Mouse (Mus musculus): Measurements from ENCODE around the gene Lrrtm3.

- TF ChIP-seq GATA1 (IDR thresholded peaks at IDR 0.05; ENCODE audit: low read length) (no peak), TAL1 (IDR thresholded peaks at IDR 0.05; ENCODE audit: low read length) (no peak)
Observed at GRCm38 (mm10) chr10:63994251-63994650, 95.8 kb downstream of the Lrrtm3 start.

All from erythroblast, embryonic 14.5 days (primary cell).